Mouse (Mus musculus) cerebellum, postnatal 14 days (tissue): Measurements from ENCODE around the gene Fam53b.
"Not testable (repeated sequence)": the region's sequence is repeated elsewhere in the genome, so short reads cannot be mapped to it uniquely, and the experiment has no call there.

ENCODE experiments used
- DNase-seq, 2 experiments: peaks; one replicate each; pipeline ENCODE4 v3.0.0; 2021; ENCODE audit warnings: mixed read lengths in 2 of 2

Fam53b gene

GRCm38 (mm10) chr7:132675922-132676321 is 137.8 kb downstream of the Fam53b start:
- no peak for DNase-seq

DNA sequence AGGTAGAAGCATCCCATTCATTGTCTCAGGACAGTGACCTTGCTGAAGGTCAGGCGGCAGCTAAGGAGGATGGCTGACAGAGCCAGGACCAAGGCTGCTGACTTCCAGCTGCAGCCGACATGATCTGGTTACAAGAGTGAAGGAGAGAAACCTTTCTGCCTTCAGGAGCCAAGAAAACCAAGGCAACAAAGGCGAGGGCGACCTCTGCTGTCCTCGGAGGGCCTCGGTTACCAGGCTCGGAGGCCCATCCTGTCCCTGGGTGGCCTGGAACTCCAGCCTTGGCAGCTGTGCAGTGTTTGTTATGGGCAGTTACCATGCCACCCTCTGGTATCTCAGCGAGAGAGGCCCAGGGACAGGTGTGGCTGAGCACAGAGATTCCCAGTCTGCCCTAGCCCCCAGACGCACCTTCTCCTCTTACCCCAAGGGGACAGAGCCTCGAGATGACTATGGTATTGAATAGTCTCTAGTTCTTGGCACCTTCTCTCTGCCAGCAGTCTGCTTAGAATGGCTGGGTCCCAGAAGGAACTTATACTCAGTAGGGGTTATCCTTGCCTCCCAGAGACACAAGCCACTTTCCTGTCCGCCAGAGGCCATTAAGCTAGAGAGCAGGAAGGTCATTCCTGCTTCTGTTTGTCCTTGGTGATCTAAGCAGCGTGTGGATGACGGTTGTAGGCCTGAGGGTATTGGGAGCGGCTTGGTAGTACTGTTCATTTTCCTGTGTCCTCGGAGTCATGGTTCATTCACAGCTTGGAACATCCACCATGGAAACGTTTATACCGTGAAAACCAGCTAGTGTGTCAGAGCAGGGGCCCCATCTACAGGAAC is 139.5 kb downstream of the Fam53b start:
- DNase-seq = peak in 1 of 2 experiments; percentile 64

- peak in 1 of 2 experiments; percentile 46 for DNase-seq
Measured at GRCm38 (mm10) chr7:132672481-132672959, 141.2 kb downstream of the Fam53b start.

DNA sequence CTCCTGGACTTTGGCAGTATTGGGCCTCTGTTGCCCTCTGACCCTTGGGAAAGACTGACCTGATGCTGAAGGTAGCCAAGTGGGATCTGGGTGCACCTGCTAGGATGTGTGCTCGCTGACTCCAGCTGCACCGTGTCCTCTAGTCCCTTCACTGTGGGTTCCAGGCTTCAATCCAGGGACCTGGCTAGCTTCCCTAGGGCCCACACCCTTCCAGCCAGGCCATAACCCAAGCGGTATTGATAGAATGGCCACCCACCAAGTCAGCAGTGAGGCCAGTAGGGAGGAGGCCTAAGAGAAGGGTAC is 142.9 kb downstream of the Fam53b start:
- DNase-seq = peak in 1 of 2 experiments; percentile 35

- no peak for DNase-seq
Measured at GRCm38 (mm10) chr7:132669999-132670862, 143.5 kb downstream of the Fam53b start.

- no peak for DNase-seq
Measured at GRCm38 (mm10) chr7:132668604-132669003, 145.1 kb downstream of the Fam53b start.

DNA sequence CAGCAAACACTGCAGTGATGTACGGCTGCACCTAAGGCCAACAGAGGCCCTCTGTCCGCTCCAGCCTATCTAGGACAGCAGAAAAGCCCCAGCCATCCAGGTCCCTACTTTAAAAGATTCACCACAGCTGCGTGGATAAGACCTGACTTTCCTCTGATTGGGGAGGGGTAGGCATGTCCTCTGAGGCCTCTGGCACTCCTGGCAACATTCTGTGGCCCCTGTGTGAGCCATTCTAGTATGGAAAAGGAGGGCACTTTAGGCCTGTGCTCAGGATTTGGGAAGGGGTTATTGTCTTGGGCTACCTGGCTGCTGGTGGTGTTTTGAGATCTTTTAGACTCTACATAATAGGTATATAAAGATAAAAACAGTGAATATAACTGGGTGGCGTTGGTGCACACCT is 147.2 kb downstream of the Fam53b start:
- no peak for DNase-seq

DNA sequence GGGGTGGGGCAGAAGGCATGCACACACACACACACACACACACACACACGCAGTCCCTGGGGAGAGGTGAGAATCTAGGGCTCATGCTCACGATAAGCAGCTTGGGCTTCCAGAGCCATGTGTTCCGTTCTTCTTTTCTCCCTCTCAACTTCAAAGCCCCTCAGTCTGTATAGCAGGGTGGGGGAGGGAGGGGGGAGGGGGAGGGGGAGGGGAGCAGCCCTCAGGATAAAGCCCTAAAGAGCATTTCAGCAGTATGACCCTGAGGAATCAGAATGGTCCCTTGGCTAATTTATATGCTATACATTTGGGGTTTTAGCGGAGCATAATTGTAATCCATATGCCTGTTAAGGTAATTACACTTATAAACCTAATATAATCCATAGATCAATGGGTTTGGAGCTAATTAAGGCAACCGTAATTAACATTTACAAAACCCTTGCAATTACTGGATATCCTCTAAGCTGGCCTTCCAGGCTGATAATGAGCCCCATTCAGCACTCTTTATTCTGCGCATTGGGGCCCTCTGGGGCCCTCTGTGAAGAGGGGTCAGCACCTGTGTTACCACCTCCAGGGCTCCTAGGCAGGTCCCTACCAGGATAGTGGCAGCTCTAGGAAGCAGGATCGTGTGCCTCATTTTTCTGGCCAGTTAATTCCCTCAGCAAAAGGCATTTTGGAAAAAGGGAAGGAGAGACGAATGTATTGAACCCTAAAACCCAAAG is 147.9 kb downstream of the Fam53b start:
- DNase-seq = no peak

GRCm38 (mm10) chr7:132664815-132665214 is 148.9 kb downstream of the Fam53b start:
- DNase-seq = no peak

DNA sequence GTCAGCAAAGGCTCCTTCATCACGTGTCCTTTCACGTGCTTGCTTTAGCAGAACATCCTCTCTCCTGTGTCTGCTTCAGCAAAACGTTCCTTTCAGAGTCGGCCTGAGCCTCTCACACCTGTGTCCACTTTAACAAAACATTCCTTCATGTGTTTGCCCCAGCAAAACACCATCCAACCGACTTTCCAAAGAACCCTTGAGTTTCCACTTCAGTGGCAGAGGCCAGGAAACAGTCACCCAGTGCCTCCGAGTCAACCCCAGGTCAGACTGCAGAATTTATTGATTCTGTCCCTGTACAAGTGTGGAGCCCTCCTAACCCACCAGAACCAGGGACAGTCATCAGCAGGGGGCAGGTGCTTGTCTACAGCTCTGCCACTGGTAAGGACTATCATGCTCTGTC is 150.9 kb downstream of the Fam53b start:
- DNase-seq = not testable (repeated sequence)
